9 mouse cellular contexts compared by ENCODE assay signal in genomic region chr2:25256443-25257109, GRCm38 (mm10). TPM values are rescaled to one million over a fixed set of nuclear protein-coding genes. Genes with fewer than 3 reads are reported as not detected.
DNase-seq lines count a peak whose midpoint lies in the region; ATAC-seq and TF ChIP-seq lines count a peak whose summit lies in the region.
"Not testable (repeated sequence)": the region's sequence is repeated elsewhere in the genome, so short reads cannot be mapped to it uniquely, and the experiment has no call there.
"Had no signal": no experiment of that assay in that cellular context is flagged by ENCODE, and none has a peak within 500 bp of the region (broad histone marks: within the 10 kb centered on the region; RNA-seq: fewer than 3 reads in every experiment).

No protein-coding gene starts in this region.

- peak; percentile 80 for DNase-seq in MN1 (ENCODE audit: low spot score)
- not testable (repeated sequence) for DNase-seq in gastrocnemius, adult 2 months; hindbrain, postnatal 0 days (ENCODE audit: low spot score)
- peak; percentile 77 for DNase-seq in lung, postnatal 36 days

- H3K27ac ChIP-seq in cortical plate, adult 2 months (ENCODE audit: insufficient read depth, low read length); hindbrain, postnatal 0 days; limb, embryonic 12.5 days: not testable (repeated sequence)
- peak overlapping the region; percentile 97 for H3K27ac ChIP-seq in gastrocnemius, adult 2 months

- intact Hi-C loops in gastrocnemius, adult 2 months (cut with DNase I): loop anchor here (5.0 to 10.0 kb wide), 2 partner anchors 76 to 132 kb away; partner anchors contain the start of gene Man1b1

- TF ChIP-seq POLR2A in cortical plate, adult 2 months (IDR thresholded peaks at IDR 0.05; ENCODE audit: extremely low read depth, insufficient read depth, low read length): not testable (repeated sequence)

- peak overlapping the region; percentile 90; the same call in 1 of the 2 replicates for H3K4me3 ChIP-seq in cortical plate, adult 2 months (ENCODE audit: insufficient read depth, low read length)
- peak overlapping the region; percentile 86 for H3K4me3 ChIP-seq in gastrocnemius, adult 2 months
- peak overlapping the region; percentile 89 for H3K4me3 ChIP-seq in hindbrain, postnatal 0 days (ENCODE audit: low read length)
- peak overlapping the region; percentile 79 for H3K4me3 ChIP-seq in limb, embryonic 12.5 days (replicated peaks)

- peak overlapping the region; percentile 76 for H3K4me2 ChIP-seq in hindbrain, postnatal 0 days (ENCODE audit: low read depth, low read length)
- H3K4me2 ChIP-seq in limb, embryonic 12.5 days: peak overlapping the region; percentile 97

- H3K4me1 ChIP-seq in cortical plate, adult 2 months (ENCODE audit: control insufficient read depth, insufficient read depth, low read length): not testable (repeated sequence)
- peaks cover 13% of the 10 kb centered on the region for H3K4me1 ChIP-seq in hindbrain, postnatal 0 days (ENCODE audit: insufficient read depth, low read length)
- peaks cover 15% of the 10 kb centered on the region for H3K4me1 ChIP-seq in limb, embryonic 12.5 days (replicated peaks)

- 57% methylated on average over 11 of the region's 12 CpGs for WGBS in hindbrain, postnatal 0 days
- 59% methylated on average over 12 of the region's 12 CpGs for WGBS in limb, embryonic 12.5 days

- TF ChIP-seq CTCF in cortical plate, adult 2 months (IDR thresholded peaks at IDR 0.05; ENCODE audit: extremely low read depth, insufficient read depth, low read length): 0 out of 2 replicates have a peak, but pooled peaks have one; percentile 13
- TF ChIP-seq CTCF in gastrocnemius, adult 2 months (IDR thresholded peaks at IDR 0.05): peak; percentile 36
- peak; percentile 44 for TF ChIP-seq CTCF in hindbrain, postnatal 0 days (IDR thresholded peaks at IDR 0.05; ENCODE audit: low read depth)

- H3K9ac ChIP-seq in hindbrain, postnatal 0 days (replicated peaks; ENCODE audit: low read length): peak overlapping the region; percentile 79
- H3K9ac ChIP-seq in limb, embryonic 12.5 days (replicated peaks): peak overlapping the region; percentile 75; the same call in 1 of the 2 replicates

- H3K36me3 ChIP-seq in hindbrain, postnatal 0 days (ENCODE audit: insufficient read depth, low read length): not testable (repeated sequence)
- peaks cover 10% of the 10 kb centered on the region for H3K36me3 ChIP-seq in limb, embryonic 12.5 days

- not testable (repeated sequence) for H3K27me3 ChIP-seq in hindbrain, postnatal 0 days (ENCODE audit: insufficient read depth, low read length); limb, embryonic 12.5 days

- not testable (repeated sequence) for H3K9me3 ChIP-seq in hindbrain, postnatal 0 days (ENCODE audit: low read length); limb, embryonic 12.5 days

- ATAC-seq in hindbrain, postnatal 0 days; limb, embryonic 12.5 days (ENCODE audit: insufficient number of reproducible peaks, insufficient read depth, low FRiP score, low TSS enrichment, low read depth): not testable (repeated sequence)
- peak; percentile 49 for ATAC-seq in neutrophil, adult 5-6 weeks (ENCODE audit: extremely low read depth, insufficient number of reproducible peaks, low FRiP score, poor library complexity, severe bottlenecking)

RNA-seq across cellular contexts. Expression of gene Tmem203, which starts 1.3 kb away (rescaled TPM):
- polyA plus RNA-seq in cortical plate, adult 2 months (2012; rRNA removed): 33.8 and 36.0 TPM in 2 replicates
- total RNA-seq in gastrocnemius, adult 2 months (2021): 10 to 100 TPM; 11.4 to 12.6 TPM
- 56.2 and 57.9 TPM in 2 replicates for total RNA-seq in hindbrain, postnatal 0 days (2014; rRNA removed)
- 26.7 and 29.7 TPM in 2 replicates for polyA plus RNA-seq in hindbrain, postnatal 0 days (2015; fragmentation: Nextera tagmentation; extraction: Ambion mirVana)
- polyA plus RNA-seq in limb, embryonic 12.5 days (2016; fragmentation: Nextera tagmentation; extraction: Ambion mirVana): 20.5 and 20.7 TPM in 2 replicates
- total RNA-seq in neutrophil, adult 5-6 weeks (2017): 6.9 and 16.7 TPM in 2 replicates

RNA-seq across cellular contexts. Expression of gene Tprn, which starts 5.8 kb away (rescaled TPM):
- polyA plus RNA-seq in cortical plate, adult 2 months (2012; rRNA removed): 14.0 and 22.0 TPM in 2 replicates
- total RNA-seq in gastrocnemius, adult 2 months (2021): 1 to 10 TPM; 3.1 to 3.5 TPM
- total RNA-seq in hindbrain, postnatal 0 days (2014; rRNA removed): 39.1 and 45.6 TPM in 2 replicates
- polyA plus RNA-seq in hindbrain, postnatal 0 days (2015; fragmentation: Nextera tagmentation; extraction: Ambion mirVana): 30.0 and 31.1 TPM in 2 replicates
- polyA plus RNA-seq in limb, embryonic 12.5 days (2016; fragmentation: Nextera tagmentation; extraction: Ambion mirVana): 8.7 TPM in 2 replicates
- 4.9 and 6.9 TPM in 2 replicates for total RNA-seq in neutrophil, adult 5-6 weeks (2017)

RNA-seq across cellular contexts. Expression of gene AL732309.1, which starts 9.9 kb away (rescaled TPM):
- polyA plus RNA-seq in cortical plate, adult 2 months (2012; rRNA removed): 14.0 and 15.5 TPM in 2 replicates
- 1 to 10 TPM in 1 of 2 experiments, under 1 TPM in 1; 0.86 to 1.2 TPM for total RNA-seq in gastrocnemius, adult 2 months (2021)
- 8.7 and 9.7 TPM in 2 replicates for total RNA-seq in hindbrain, postnatal 0 days (2014; rRNA removed)
- polyA plus RNA-seq in hindbrain, postnatal 0 days (2015; fragmentation: Nextera tagmentation; extraction: Ambion mirVana): 2.3 and 2.6 TPM in 2 replicates
- polyA plus RNA-seq in limb, embryonic 12.5 days (2016; fragmentation: Nextera tagmentation; extraction: Ambion mirVana): 5.5 and 5.7 TPM in 2 replicates
- 6.1 and 8.7 TPM in 2 replicates for total RNA-seq in neutrophil, adult 5-6 weeks (2017)

RNA-seq across cellular contexts. Expression of gene Cysrt1, which starts 14.3 kb away (rescaled TPM):
- polyA plus RNA-seq in cortical plate, adult 2 months (2012; rRNA removed): 0.21 and 0.57 TPM in 2 replicates
- total RNA-seq in gastrocnemius, adult 2 months (2021): not detected
- total RNA-seq in hindbrain, postnatal 0 days (2014; rRNA removed): 0.47 TPM in 1 of 2 replicates, not detected in the other
- 0.24 and 0.44 TPM in 2 replicates for polyA plus RNA-seq in hindbrain, postnatal 0 days (2015; fragmentation: Nextera tagmentation; extraction: Ambion mirVana)
- polyA plus RNA-seq in limb, embryonic 12.5 days (2016; fragmentation: Nextera tagmentation; extraction: Ambion mirVana): 0.26 TPM in 1 of 2 replicates, not detected in the other
- total RNA-seq in neutrophil, adult 5-6 weeks (2017): 1.0 TPM in 1 of 2 replicates, not detected in the other
- total RNA-seq: adrenal gland, postnatal 4 days; layer of hippocampus, adult 18-20 months had no signal

RNA-seq across cellular contexts. Expression of gene Rnf208, which starts 14.5 kb away (rescaled TPM):
- polyA plus RNA-seq in cortical plate, adult 2 months (2012; rRNA removed): 314 and 325 TPM in 2 replicates
- total RNA-seq in gastrocnemius, adult 2 months (2021): under 1 TPM; 0.39 to 0.56 TPM
- 156 and 170 TPM in 2 replicates for total RNA-seq in hindbrain, postnatal 0 days (2014; rRNA removed)
- polyA plus RNA-seq in hindbrain, postnatal 0 days (2015; fragmentation: Nextera tagmentation; extraction: Ambion mirVana): 197 and 219 TPM in 2 replicates
- 6.5 and 7.2 TPM in 2 replicates for polyA plus RNA-seq in limb, embryonic 12.5 days (2016; fragmentation: Nextera tagmentation; extraction: Ambion mirVana)
- 0.58 TPM in 1 of 2 replicates, not detected in the other for total RNA-seq in neutrophil, adult 5-6 weeks (2017)
